Mouse (Mus musculus): ENCODE measurements around the gene Serping1. TPM values are rescaled to one million over a fixed set of nuclear protein-coding genes. Genes with fewer than 3 reads are reported as not detected.

Serping1 gene
- polyA plus RNA-seq, 1 experiment from 2014 or later, result 26.0 TPM

- no peak for ATAC-seq (ENCODE audit: insufficient number of reproducible peaks, insufficient read depth, low FRiP score, low TSS enrichment, low read depth)
- no peak overlapping the region for H3K27ac ChIP-seq
- no peaks in the 10 kb centered on the region for H3K36me3 ChIP-seq
- WGBS, result 72% methylated on average over 4 of the region's 4 CpGs
- no peak overlapping the region for H3K4me2 ChIP-seq
- no peaks in the 10 kb centered on the region for H3K27me3 ChIP-seq
- H3K9me3 ChIP-seq, result 0 out of 2 replicates have a peak, but pooled peaks cover 4% of the 10 kb centered on the region
- H3K4me3 ChIP-seq, result no peak overlapping the region
- no peak overlapping the region for H3K9ac ChIP-seq
- H3K4me1 ChIP-seq, result peaks cover 6% of the 10 kb centered on the region; the same call in 1 of the 2 replicates
Observed at GRCm38 (mm10) chr2:84800304-84800703, 25.1 kb upstream of the Serping1 start.

GRCm38 (mm10) chr2:84799041-84799561 lies 23.9 kb upstream of the Serping1 start:
- 1% methylated on average over 16 of the region's 16 CpGs for WGBS

GRCm38 (mm10) chr2:84798493-84798921 lies 23.3 kb upstream of the Serping1 start, which contains the start of gene Ube2l6:
TSS of gene Ube2l6 (plus strand) at chr2:84798828.
- ATAC-seq (ENCODE audit: insufficient number of reproducible peaks, insufficient read depth, low FRiP score, low TSS enrichment, low read depth), result peak; percentile 74
- H3K36me3 ChIP-seq, result no peaks in the 10 kb centered on the region
- H3K4me3 ChIP-seq, result peak within 1 kb of the TSS; percentile 58
- no peaks in the 10 kb centered on the region for H3K27me3 ChIP-seq
- peaks cover 6% of the 10 kb centered on the region; the same call in 1 of the 2 replicates for H3K4me1 ChIP-seq
- H3K9me3 ChIP-seq, result 0 out of 2 replicates have a peak, but pooled peaks cover 11% of the 10 kb centered on the region
- peak within 1 kb of the TSS; percentile 60; the same call in 1 of the 2 replicates for H3K27ac ChIP-seq
- H3K4me2 ChIP-seq, result peak within 1 kb of the TSS; percentile 97
- H3K9ac ChIP-seq, result peak within 1 kb of the TSS; percentile 71
- WGBS, result under 1% methylated on average over 21 of the region's 21 CpGs

More at GRCm38 (mm10) chr2:84799041-84799561, 23.9 kb upstream of the Serping1 start:
- peak; percentile 26; the same call in 1 of the 2 replicates for ATAC-seq (ENCODE audit: insufficient number of reproducible peaks, insufficient read depth, low FRiP score, low TSS enrichment, low read depth)
- Histone ChIP-seq H3K27ac (peak overlapping the region; percentile 60; the same call in 1 of the 2 replicates), H3K36me3 (no peaks in the 10 kb centered on the region), H3K9ac (peak overlapping the region; percentile 71), H3K9me3 (0 out of 2 replicates have a peak, but pooled peaks cover 11% of the 10 kb centered on the region), H3K4me2 (peak overlapping the region; percentile 97), H3K4me1 (peaks cover 6% of the 10 kb centered on the region; the same call in 1 of the 2 replicates), H3K4me3 (peak overlapping the region; percentile 58), H3K27me3 (no peaks in the 10 kb centered on the region)

GRCm38 (mm10) chr2:84797833-84798492 lies 22.7 kb upstream of the Serping1 start:
- Histone ChIP-seq H3K9me3 (0 out of 2 replicates have a peak, but pooled peaks cover 11% of the 10 kb centered on the region), H3K36me3 (no peaks in the 10 kb centered on the region), H3K4me3 (peak overlapping the region; percentile 58), H3K27me3 (no peaks in the 10 kb centered on the region), H3K27ac (peak overlapping the region; percentile 48; the same call in 1 of the 2 replicates), H3K4me1 (peaks cover 6% of the 10 kb centered on the region; the same call in 1 of the 2 replicates), H3K4me2 (peak overlapping the region; percentile 97), H3K9ac (peak overlapping the region; percentile 71)
- no peak for ATAC-seq (ENCODE audit: insufficient number of reproducible peaks, insufficient read depth, low FRiP score, low TSS enrichment, low read depth)
- WGBS, result 8% methylated on average over 13 of the region's 13 CpGs

GRCm38 (mm10) chr2:84793871-84794270 lies 18.6 kb upstream of the Serping1 start:
- 86% methylated on average over 3 of the region's 3 CpGs for WGBS
- H3K4me3 ChIP-seq, result no peak overlapping the region
- no peak for ATAC-seq (ENCODE audit: insufficient number of reproducible peaks, insufficient read depth, low FRiP score, low TSS enrichment, low read depth)
- 0 out of 2 replicates have a peak, but pooled peaks cover 11% of the 10 kb centered on the region for H3K9me3 ChIP-seq
- H3K9ac ChIP-seq, result no peak overlapping the region
- H3K36me3 ChIP-seq, result no peaks in the 10 kb centered on the region
- no peak overlapping the region for H3K27ac ChIP-seq
- no peaks in the 10 kb centered on the region for H3K27me3 ChIP-seq
- H3K4me2 ChIP-seq, result no peak overlapping the region
- 0 out of 2 replicates have a peak, but pooled peaks cover 6% of the 10 kb centered on the region for H3K4me1 ChIP-seq

GRCm38 (mm10) chr2:84793154-84793553 lies 17.9 kb upstream of the Serping1 start:
- H3K4me3 ChIP-seq, result no peak overlapping the region
- H3K9me3 ChIP-seq, result 0 out of 2 replicates have a peak, but pooled peaks cover 11% of the 10 kb centered on the region
- no peaks in the 10 kb centered on the region for H3K36me3 ChIP-seq
- no peak overlapping the region for H3K9ac ChIP-seq
- ATAC-seq (ENCODE audit: insufficient number of reproducible peaks, insufficient read depth, low FRiP score, low TSS enrichment, low read depth), result no peak
- H3K27me3 ChIP-seq, result no peaks in the 10 kb centered on the region
- H3K27ac ChIP-seq, result no peak overlapping the region
- 0 out of 2 replicates have a peak, but pooled peaks cover 3% of the 10 kb centered on the region for H3K4me1 ChIP-seq
- H3K4me2 ChIP-seq, result no peak overlapping the region
- 85% methylated on average over 3 of the region's 3 CpGs for WGBS

GRCm38 (mm10) chr2:84792516-84792915 lies 17.3 kb upstream of the Serping1 start:
- no peak overlapping the region for H3K4me2 ChIP-seq
- H3K9me3 ChIP-seq, result 0 out of 2 replicates have a peak, but pooled peaks cover 11% of the 10 kb centered on the region
- WGBS, result 85% methylated on average over 3 of the region's 3 CpGs
- no peaks in the 10 kb centered on the region for H3K27me3 ChIP-seq
- H3K9ac ChIP-seq, result no peak overlapping the region
- no peak overlapping the region for H3K27ac ChIP-seq
- H3K4me3 ChIP-seq, result no peak overlapping the region
- ATAC-seq (ENCODE audit: insufficient number of reproducible peaks, insufficient read depth, low FRiP score, low TSS enrichment, low read depth), result no peak
- no peaks in the 10 kb centered on the region for H3K36me3 ChIP-seq
- no peaks in the 10 kb centered on the region for H3K4me1 ChIP-seq

GRCm38 (mm10) chr2:84790418-84790817 lies 15.2 kb upstream of the Serping1 start:
- Histone ChIP-seq H3K36me3 (no peaks in the 10 kb centered on the region), H3K27me3 (no peaks in the 10 kb centered on the region), H3K4me1 (no peaks in the 10 kb centered on the region), H3K9me3 (0 out of 2 replicates have a peak, but pooled peaks cover 6% of the 10 kb centered on the region), H3K4me3 (no peak overlapping the region), H3K27ac (no peak overlapping the region), H3K9ac (no peak overlapping the region), H3K4me2 (no peak overlapping the region)
- WGBS, result 51% methylated on average over 9 of the region's 9 CpGs
- ATAC-seq (ENCODE audit: insufficient number of reproducible peaks, insufficient read depth, low FRiP score, low TSS enrichment, low read depth), result no peak

GRCm38 (mm10) chr2:84788316-84788715 lies 13.1 kb upstream of the Serping1 start:
- Histone ChIP-seq H3K4me2 (no peak overlapping the region), H3K27me3 (no peaks in the 10 kb centered on the region), H3K9me3 (no peaks in the 10 kb centered on the region), H3K4me3 (no peak overlapping the region), H3K9ac (no peak overlapping the region), H3K27ac (no peak overlapping the region), H3K36me3 (no peaks in the 10 kb centered on the region), H3K4me1 (no peaks in the 10 kb centered on the region)
- ATAC-seq (ENCODE audit: insufficient number of reproducible peaks, insufficient read depth, low FRiP score, low TSS enrichment, low read depth), result no peak
- 74% methylated on average over 3 of the region's 3 CpGs for WGBS

- no peaks in the 10 kb centered on the region for H3K36me3 ChIP-seq
- 74% methylated on average over 3 of the region's 3 CpGs for WGBS
- H3K4me1 ChIP-seq, result no peaks in the 10 kb centered on the region
- H3K27ac ChIP-seq, result no peak overlapping the region
- no peaks in the 10 kb centered on the region for H3K9me3 ChIP-seq
- no peak overlapping the region for H3K4me3 ChIP-seq
- H3K27me3 ChIP-seq, result no peaks in the 10 kb centered on the region
- H3K9ac ChIP-seq, result no peak overlapping the region
- H3K4me2 ChIP-seq, result no peak overlapping the region
- no peak for ATAC-seq (ENCODE audit: insufficient number of reproducible peaks, insufficient read depth, low FRiP score, low TSS enrichment, low read depth)
Observed at GRCm38 (mm10) chr2:84783840-84784566, 8.8 kb upstream of the Serping1 start.

- no peak for ATAC-seq (ENCODE audit: insufficient number of reproducible peaks, insufficient read depth, low FRiP score, low TSS enrichment, low read depth)
- 81% methylated on average over 1 of the region's 1 CpGs for WGBS
- Histone ChIP-seq H3K9ac (no peak overlapping the region), H3K36me3 (no peaks in the 10 kb centered on the region), H3K27ac (no peak overlapping the region), H3K4me3 (no peak overlapping the region), H3K9me3 (no peaks in the 10 kb centered on the region), H3K27me3 (no peaks in the 10 kb centered on the region), H3K4me1 (no peaks in the 10 kb centered on the region), H3K4me2 (no peak overlapping the region)
Observed at GRCm38 (mm10) chr2:84783315-84783714, 8.1 kb upstream of the Serping1 start.

Measured in embryonic facial prominence, embryonic 13.5 days (tissue).